Comparison of ENCODE assay signal across 13 mouse cellular contexts in the genomic region with DNA sequence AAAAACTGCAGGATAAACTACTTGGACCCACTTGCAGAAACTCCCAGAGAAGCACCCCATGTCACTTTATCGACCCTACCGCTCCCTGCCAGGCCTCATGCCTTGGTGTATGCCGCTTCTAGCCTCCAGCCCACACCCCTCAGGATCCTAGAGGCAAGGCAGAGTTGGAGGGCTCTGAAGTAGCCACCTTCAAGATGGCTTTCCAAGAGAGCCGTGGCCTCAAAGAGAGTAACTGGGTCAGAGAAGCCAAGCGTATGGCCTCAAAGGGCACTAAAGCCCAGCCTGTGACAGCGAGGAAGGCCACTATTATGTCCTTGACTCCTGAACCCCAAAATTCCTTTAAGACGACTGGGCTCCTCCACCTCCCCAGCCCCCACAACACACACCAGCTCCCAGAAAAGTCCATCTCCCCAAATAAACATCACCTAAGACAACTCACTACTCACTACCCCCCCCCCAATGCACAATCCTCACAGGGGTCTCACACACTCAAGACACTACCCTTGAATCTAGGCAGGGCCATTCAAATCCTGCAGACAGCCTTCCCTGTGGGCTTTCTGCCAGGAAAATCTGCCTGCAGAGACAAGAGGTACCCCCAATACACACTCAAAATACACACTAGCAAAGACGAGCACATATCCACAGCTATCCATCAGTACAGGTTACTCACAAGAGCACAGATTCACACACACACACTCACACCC. TPM values are rescaled to one million over a fixed set of nuclear protein-coding genes. Genes with fewer than 3 reads are reported as not detected.
DNase-seq lines count a peak whose midpoint lies in the region; ATAC-seq lines count a peak whose summit lies in the region.
"Had no signal": no experiment of that assay in that cellular context is flagged by ENCODE, and none has a peak within 500 bp of the region (broad histone marks: within the 10 kb centered on the region; RNA-seq: fewer than 3 reads in every experiment).

No protein-coding gene starts in this region.

- intact Hi-C loops in heart, postnatal 10 days (cut with DNase I): no loop called here

- peak overlapping the region; percentile 97 for H3K4me3 ChIP-seq in heart, embryonic 13.5 days
- peak overlapping the region; percentile 93 for H3K4me3 ChIP-seq in embryonic facial prominence, embryonic 10.5 days
- H3K4me3 ChIP-seq in hindbrain, embryonic 10.5 days: peak overlapping the region; percentile 97
- H3K4me3 ChIP-seq in midbrain, embryonic 12.5 days: peak overlapping the region; percentile 92

- peak overlapping the region; percentile 82 for H3K4me2 ChIP-seq in heart, embryonic 13.5 days
- peak overlapping the region; percentile 81 for H3K4me2 ChIP-seq in midbrain, embryonic 12.5 days (replicated peaks)

- H3K4me1 ChIP-seq in heart, embryonic 13.5 days: peaks cover 33% of the 10 kb centered on the region
- peaks cover 69% of the 10 kb centered on the region for H3K4me1 ChIP-seq in embryonic facial prominence, embryonic 10.5 days
- peaks cover 85% of the 10 kb centered on the region for H3K4me1 ChIP-seq in hindbrain, embryonic 10.5 days (replicated peaks)
- H3K4me1 ChIP-seq in midbrain, embryonic 12.5 days: peaks cover 75% of the 10 kb centered on the region

- no peak for DNase-seq in heart, postnatal 10 days
- DNase-seq in embryonic facial prominence, embryonic 10.5 days (ENCODE audit: low spot score): no peak
- DNase-seq in hindbrain, embryonic 10.5 days (ENCODE audit: low spot score): peak; percentile 6
- DNase-seq in urinary bladder, postnatal 10 days (ENCODE audit: low spot score): no peak
- no peak for DNase-seq in Muller cell, postnatal 12 days (ENCODE audit: inconsistent ontology term)
- no peak for DNase-seq in right cerebral cortex, postnatal 14 days
- DNase-seq: right cerebral cortex, adult 18-20 months had no signal

- no peaks in the 10 kb centered on the region for H3K27me3 ChIP-seq in heart, embryonic 13.5 days (replicated peaks)
- H3K27me3 ChIP-seq in embryonic facial prominence, embryonic 10.5 days (replicated peaks; ENCODE audit: low read depth, poor library complexity, severe bottlenecking): peaks cover 6% of the 10 kb centered on the region
- H3K27me3 ChIP-seq in hindbrain, embryonic 10.5 days (ENCODE audit: insufficient read depth, poor library complexity, severe bottlenecking): no peaks in the 10 kb centered on the region
- H3K27me3 ChIP-seq in midbrain, embryonic 12.5 days: no peaks in the 10 kb centered on the region
- H3K27me3 ChIP-seq: CH12.LX had no signal

- ATAC-seq in heart, embryonic 13.5 days (ENCODE audit: extremely low read depth, insufficient number of reproducible peaks, low FRiP score, low TSS enrichment): no peak
- ATAC-seq in midbrain, embryonic 12.5 days (ENCODE audit: low FRiP score, low read depth): no peak
- ATAC-seq: inflammation-experienced regulatory T-cells, adult 6 months; lung, postnatal 0 days had no signal

- 0 out of 2 replicates have a peak overlapping the region, but pooled peaks have one; percentile 12 for H3K27ac ChIP-seq in heart, embryonic 13.5 days (replicated peaks)
- H3K27ac ChIP-seq in embryonic facial prominence, embryonic 10.5 days (replicated peaks): peak overlapping the region; percentile 99
- H3K27ac ChIP-seq in hindbrain, embryonic 10.5 days: peak overlapping the region; percentile 99
- peak overlapping the region; percentile 97 for H3K27ac ChIP-seq in midbrain, embryonic 12.5 days (replicated peaks)

- 0 out of 2 replicates have a peak, but pooled peaks cover 7% of the 10 kb centered on the region for H3K36me3 ChIP-seq in heart, embryonic 13.5 days
- H3K36me3 ChIP-seq in embryonic facial prominence, embryonic 10.5 days (replicated peaks): peaks cover 38% of the 10 kb centered on the region
- H3K36me3 ChIP-seq in hindbrain, embryonic 10.5 days: peaks cover 37% of the 10 kb centered on the region
- peaks cover 19% of the 10 kb centered on the region for H3K36me3 ChIP-seq in midbrain, embryonic 12.5 days

- peak overlapping the region; percentile 97 for H3K9ac ChIP-seq in heart, embryonic 13.5 days
- peak overlapping the region; percentile 93 for H3K9ac ChIP-seq in midbrain, embryonic 12.5 days (replicated peaks)

- WGBS in heart, embryonic 13.5 days: 60% methylated on average over 8 of the region's 8 CpGs
- 31% methylated on average over 8 of the region's 8 CpGs for WGBS in embryonic facial prominence, embryonic 10.5 days
- WGBS in hindbrain, embryonic 10.5 days: 28% methylated on average over 8 of the region's 8 CpGs
- WGBS in midbrain, embryonic 12.5 days: 14% methylated on average over 8 of the region's 8 CpGs

- no peaks in the 10 kb centered on the region for H3K9me3 ChIP-seq in heart, embryonic 13.5 days
- no peaks in the 10 kb centered on the region for H3K9me3 ChIP-seq in embryonic facial prominence, embryonic 10.5 days
- no peaks in the 10 kb centered on the region for H3K9me3 ChIP-seq in hindbrain, embryonic 10.5 days
- H3K9me3 ChIP-seq in midbrain, embryonic 12.5 days: no peaks in the 10 kb centered on the region

RNA-seq across cellular contexts. Expression of a gene that starts 2.9 kb away (rescaled TPM):
- polyA plus RNA-seq in heart, embryonic 13.5 days (2015; fragmentation: Nextera tagmentation; extraction: Ambion mirVana): 8.9 and 9.3 TPM in 2 replicates
- 1 to 10 TPM; 7.5 to 7.6 TPM for total RNA-seq in heart, postnatal 10 days (2021)
- 28.3 and 35.3 TPM in 2 replicates for polyA plus RNA-seq in embryonic facial prominence, embryonic 10.5 days (2016; fragmentation: Nextera tagmentation; extraction: Ambion mirVana)
- 46.0 and 72.6 TPM in 2 replicates for polyA plus RNA-seq in hindbrain, embryonic 10.5 days (2016; fragmentation: Nextera tagmentation; extraction: Ambion mirVana)
- 56.9 and 60.9 TPM in 2 replicates for polyA plus RNA-seq in midbrain, embryonic 12.5 days (2016; fragmentation: Nextera tagmentation; extraction: Ambion mirVana)

RNA-seq across cellular contexts. Expression of a gene that starts 32.0 kb away (rescaled TPM):
- not detected in 2 replicates for polyA plus RNA-seq in heart, embryonic 13.5 days (2015; fragmentation: Nextera tagmentation; extraction: Ambion mirVana)
- not detected for total RNA-seq in heart, postnatal 10 days (2021)
- 4.1 and 4.7 TPM in 2 replicates for polyA plus RNA-seq in embryonic facial prominence, embryonic 10.5 days (2016; fragmentation: Nextera tagmentation; extraction: Ambion mirVana)
- 9.9 and 16.3 TPM in 2 replicates for polyA plus RNA-seq in hindbrain, embryonic 10.5 days (2016; fragmentation: Nextera tagmentation; extraction: Ambion mirVana)
- polyA plus RNA-seq in midbrain, embryonic 12.5 days (2016; fragmentation: Nextera tagmentation; extraction: Ambion mirVana): 11.1 and 11.5 TPM in 2 replicates
- total RNA-seq: adrenal gland, adult 18-20 months; CH12.LX had no signal
- polyA plus RNA-seq: inflammation-experienced regulatory T-cells, adult 6 months; lung, postnatal 0 days had no signal

RNA-seq across cellular contexts. Expression of a gene that starts 57.0 kb away (rescaled TPM):
- polyA plus RNA-seq in heart, embryonic 13.5 days (2015; fragmentation: Nextera tagmentation; extraction: Ambion mirVana): 162 and 163 TPM in 2 replicates
- total RNA-seq in heart, postnatal 10 days (2021): 100 to 1,000 TPM; 136 to 150 TPM
- 185 and 189 TPM in 2 replicates for polyA plus RNA-seq in embryonic facial prominence, embryonic 10.5 days (2016; fragmentation: Nextera tagmentation; extraction: Ambion mirVana)
- 173 and 187 TPM in 2 replicates for polyA plus RNA-seq in hindbrain, embryonic 10.5 days (2016; fragmentation: Nextera tagmentation; extraction: Ambion mirVana)
- 219 and 220 TPM in 2 replicates for polyA plus RNA-seq in midbrain, embryonic 12.5 days (2016; fragmentation: Nextera tagmentation; extraction: Ambion mirVana)

RNA-seq across cellular contexts. Expression of a gene that starts 57.2 kb away (rescaled TPM):
- polyA plus RNA-seq in heart, embryonic 13.5 days (2015; fragmentation: Nextera tagmentation; extraction: Ambion mirVana): 115 TPM in 2 replicates
- 10 to 100 TPM; 68.0 to 68.9 TPM for total RNA-seq in heart, postnatal 10 days (2021)
- 92.1 and 98.5 TPM in 2 replicates for polyA plus RNA-seq in embryonic facial prominence, embryonic 10.5 days (2016; fragmentation: Nextera tagmentation; extraction: Ambion mirVana)
- 112 and 127 TPM in 2 replicates for polyA plus RNA-seq in hindbrain, embryonic 10.5 days (2016; fragmentation: Nextera tagmentation; extraction: Ambion mirVana)
- polyA plus RNA-seq in midbrain, embryonic 12.5 days (2016; fragmentation: Nextera tagmentation; extraction: Ambion mirVana): 123 and 128 TPM in 2 replicates

Comparison
In these comparisons a context has a peak if more than half of its experiments do, and no peak if none do; other contexts are left out.
1. H3K27ac ChIP-seq: peak in every context shown above with its lines; median percentile 99 in embryonic facial prominence, embryonic 10.5 days; 99 in hindbrain, embryonic 10.5 days; 97 in midbrain, embryonic 12.5 days; 12 in heart, embryonic 13.5 days.